Mouse (Mus musculus): ENCODE measurements at regions not wholly inside any gene's neighbourhood (a gene's known extent, or its start where the extent isn't known, plus 50 kb on each side); places are given as distances from the start of the nearest gene placed in this dataset.

- DNase-seq (ENCODE audit: low spot score in 2 of 2) = no peak
Measured at GRCm38 (mm10) chr17:47317651-47318050, 51.0 kb upstream of the Mrps10 start.

GRCm38 (mm10) chr17:47313162-47313561, 55.5 kb upstream of the Mrps10 start:
- DNase-seq (ENCODE audit: low spot score in 2 of 2) = no peak

GRCm38 (mm10) chr17:47311272-47311671, 57.4 kb upstream of the Mrps10 start:
- no peak for DNase-seq (ENCODE audit: low spot score in 2 of 2)

- no peak for DNase-seq (ENCODE audit: low spot score in 2 of 2)
Measured at GRCm38 (mm10) chr17:47306027-47306761, 62.5 kb upstream of the Mrps10 start.

- no peak for DNase-seq (ENCODE audit: low spot score in 2 of 2)
Measured at GRCm38 (mm10) chr17:47304463-47305199, 64.1 kb upstream of the Mrps10 start.

- no peak for DNase-seq (ENCODE audit: low spot score in 2 of 2)
Measured at GRCm38 (mm10) chr17:47303600-47303999, 65.1 kb upstream of the Mrps10 start.

GRCm38 (mm10) chr17:47298396-47298919, 70.2 kb upstream of the Mrps10 start:
- no peak for DNase-seq (ENCODE audit: low spot score in 2 of 2)

- no peak for DNase-seq (ENCODE audit: low spot score in 2 of 2)
Measured at GRCm38 (mm10) chr17:47297965-47298364, 70.7 kb upstream of the Mrps10 start.

- DNase-seq (ENCODE audit: low spot score in 2 of 2) = no peak
Measured at GRCm38 (mm10) chr17:47296709-47297450, 71.8 kb upstream of the Mrps10 start.

- DNase-seq (ENCODE audit: low spot score in 2 of 2) = no peak
Measured at GRCm38 (mm10) chr17:47295315-47296011, 73.2 kb upstream of the Mrps10 start.

- no peak for DNase-seq (ENCODE audit: low spot score in 2 of 2)
Measured at GRCm38 (mm10) chr17:47294091-47294534, 74.6 kb upstream of the Mrps10 start.

GRCm38 (mm10) chr17:47293178-47293577, 75.5 kb upstream of the Mrps10 start:
- no peak for DNase-seq (ENCODE audit: low spot score in 2 of 2)

GRCm38 (mm10) chr17:47291558-47291957, 77.1 kb upstream of the Mrps10 start:
- DNase-seq (ENCODE audit: low spot score in 2 of 2) = no peak

- no peak for DNase-seq (ENCODE audit: low spot score in 2 of 2)
Measured at GRCm38 (mm10) chr17:47285616-47286015, 83.1 kb upstream of the Mrps10 start.

- no peak for DNase-seq (ENCODE audit: low spot score in 2 of 2)
Measured at GRCm38 (mm10) chr17:47284236-47284635, 84.5 kb upstream of the Mrps10 start.

GRCm38 (mm10) chr17:47283158-47283557, 85.5 kb upstream of the Mrps10 start:
- no peak for DNase-seq (ENCODE audit: low spot score in 2 of 2)

- DNase-seq (ENCODE audit: low spot score in 2 of 2) = no peak
Measured at GRCm38 (mm10) chr17:47282476-47282875, 86.2 kb upstream of the Mrps10 start.

- DNase-seq (ENCODE audit: low spot score in 2 of 2) = no peak
Measured at GRCm38 (mm10) chr17:47277890-47278289, 90.8 kb upstream of the Mrps10 start.

GRCm38 (mm10) chr17:47276639-47277038, 92.0 kb upstream of the Mrps10 start:
- DNase-seq (ENCODE audit: low spot score in 2 of 2) = no peak

- no peak for DNase-seq (ENCODE audit: low spot score in 2 of 2)
Measured at GRCm38 (mm10) chr17:47275796-47276311, 92.8 kb upstream of the Mrps10 start.

GRCm38 (mm10) chr17:47273309-47273708, 95.4 kb upstream of the Mrps10 start:
- no peak for DNase-seq (ENCODE audit: low spot score in 2 of 2)
